Comparison of ENCODE assay signal across 12 mouse cellular contexts in the genomic region with DNA sequence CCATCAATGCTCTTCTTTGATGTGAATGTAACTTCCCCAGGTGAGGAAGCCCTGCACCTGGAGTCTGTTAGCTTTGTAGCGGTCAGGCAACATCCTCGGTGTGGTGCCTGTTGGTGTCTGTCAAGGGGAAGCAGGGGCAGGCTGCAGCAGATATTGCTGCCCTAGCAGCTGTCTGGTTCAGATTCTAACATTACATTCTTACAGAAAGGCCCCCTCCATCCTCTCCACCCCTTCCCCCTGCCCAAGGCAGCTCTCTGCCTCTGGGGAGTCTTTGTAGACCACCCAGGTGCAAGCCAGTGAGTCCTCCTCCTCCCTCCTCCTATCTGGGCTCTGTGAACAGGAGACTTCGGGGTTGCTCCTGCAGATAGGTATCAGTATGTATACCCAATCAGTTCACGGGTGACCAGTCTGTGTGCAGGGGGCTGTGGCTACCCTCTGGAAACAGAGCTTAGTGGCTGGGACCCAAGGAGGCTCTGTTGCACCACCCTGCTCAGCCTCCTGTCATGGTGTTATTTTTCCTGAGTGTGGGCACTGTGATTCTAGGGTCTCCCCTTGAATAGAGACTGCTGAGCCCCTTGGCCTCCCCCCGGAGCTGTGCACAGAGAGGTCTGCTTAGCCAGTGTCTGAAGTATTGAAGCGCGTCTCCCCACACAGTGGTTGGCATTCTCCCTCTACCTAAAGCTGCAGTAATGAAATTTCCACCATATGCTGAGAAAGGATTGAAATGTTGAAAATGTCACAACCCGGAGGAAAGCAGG.
DNase-seq lines count a peak whose midpoint lies in the region; ATAC-seq lines count a peak whose summit lies in the region.
"Had no signal": no experiment of that assay in that cellular context is flagged by ENCODE, and none has a peak within 500 bp of the region (broad histone marks: within the 10 kb centered on the region; RNA-seq: fewer than 3 reads in every experiment).

No protein-coding gene starts in this region.

- intact Hi-C loops in heart, postnatal 10 days (cut with DNase I), result no loop called here

- H3K9ac ChIP-seq in heart, embryonic 11.5 days (ENCODE audit: low read depth, low read length), result 0 out of 2 replicates have a peak overlapping the region, but pooled peaks have one; percentile 10
- H3K9ac ChIP-seq in heart, embryonic 12.5 days, result no peak overlapping the region
- H3K9ac ChIP-seq in neural tube, embryonic 15.5 days (replicated peaks), result peak overlapping the region; percentile 17; the same call in 1 of the 2 replicates
- H3K9ac ChIP-seq: lung, embryonic 15.5 days had no signal

- H3K9me3 ChIP-seq in heart, embryonic 11.5 days (replicated peaks; ENCODE audit: control insufficient read depth, low read length), result no peaks in the 10 kb centered on the region
- H3K9me3 ChIP-seq in heart, embryonic 12.5 days (replicated peaks), result no peaks in the 10 kb centered on the region
- H3K9me3 ChIP-seq in embryonic facial prominence, embryonic 10.5 days, result no peaks in the 10 kb centered on the region
- no peaks in the 10 kb centered on the region for H3K9me3 ChIP-seq in neural tube, embryonic 15.5 days (replicated peaks)
- H3K9me3 ChIP-seq: lung, embryonic 15.5 days had no signal

- H3K4me2 ChIP-seq in heart, embryonic 11.5 days, result no peak overlapping the region
- H3K4me2 ChIP-seq in heart, embryonic 12.5 days, result no peak overlapping the region
- no peak overlapping the region for H3K4me2 ChIP-seq in neural tube, embryonic 15.5 days
- H3K4me2 ChIP-seq: lung, embryonic 15.5 days had no signal

- no peaks in the 10 kb centered on the region for H3K36me3 ChIP-seq in heart, embryonic 11.5 days (ENCODE audit: control insufficient read depth, insufficient read depth, low read length)
- no peaks in the 10 kb centered on the region for H3K36me3 ChIP-seq in heart, embryonic 12.5 days
- no peaks in the 10 kb centered on the region for H3K36me3 ChIP-seq in embryonic facial prominence, embryonic 10.5 days (replicated peaks)
- no peaks in the 10 kb centered on the region for H3K36me3 ChIP-seq in neural tube, embryonic 15.5 days
- H3K36me3 ChIP-seq: lung, embryonic 15.5 days had no signal

- H3K27me3 ChIP-seq in heart, embryonic 11.5 days (ENCODE audit: control insufficient read depth, insufficient read depth, low read length), result no peaks in the 10 kb centered on the region
- H3K27me3 ChIP-seq in heart, embryonic 12.5 days (replicated peaks), result no peaks in the 10 kb centered on the region
- H3K27me3 ChIP-seq in embryonic facial prominence, embryonic 10.5 days (replicated peaks; ENCODE audit: low read depth, poor library complexity, severe bottlenecking), result peaks cover 8% of the 10 kb centered on the region; the same call in 1 of the 2 replicates
- H3K27me3 ChIP-seq in neural tube, embryonic 15.5 days (replicated peaks), result 0 out of 2 replicates have a peak, but pooled peaks cover 3% of the 10 kb centered on the region
- H3K27me3 ChIP-seq: lung, embryonic 15.5 days had no signal

- H3K4me1 ChIP-seq in heart, embryonic 11.5 days (ENCODE audit: control insufficient read depth, insufficient read depth, low read length), result peaks cover 26% of the 10 kb centered on the region
- peaks cover 57% of the 10 kb centered on the region for H3K4me1 ChIP-seq in heart, embryonic 12.5 days (replicated peaks)
- H3K4me1 ChIP-seq in embryonic facial prominence, embryonic 10.5 days, result peaks cover 77% of the 10 kb centered on the region
- peaks cover 36% of the 10 kb centered on the region for H3K4me1 ChIP-seq in neural tube, embryonic 15.5 days

- DNase-seq in embryonic facial prominence, embryonic 10.5 days (ENCODE audit: low spot score), result peak; percentile 63
- DNase-seq in forelimb bud, embryonic 11.5 days (ENCODE audit: low read depth, low spot score), result peak; percentile 42
- DNase-seq in right cerebral cortex, postnatal 10 days (ENCODE audit: low spot score in 2 of 2), result no peak
- DNase-seq in heart, postnatal 10 days, result no peak
- DNase-seq: cerebellum, adult 9-11 months; gastrocnemius, postnatal 36 days; kidney, adult 11 months; left cerebral cortex, postnatal 4 days had no signal

- no peak for ATAC-seq in heart, embryonic 11.5 days (replicated peaks; ENCODE audit: insufficient number of reproducible peaks, low FRiP score, low TSS enrichment)
- ATAC-seq in heart, embryonic 12.5 days (ENCODE audit: insufficient number of reproducible peaks, low FRiP score), result no peak
- no peak for ATAC-seq in neural tube, embryonic 15.5 days (ENCODE audit: low FRiP score)

- no peak overlapping the region for H3K4me3 ChIP-seq in heart, embryonic 11.5 days (ENCODE audit: low read depth, low read length)
- no peak overlapping the region for H3K4me3 ChIP-seq in heart, embryonic 12.5 days
- no peak overlapping the region for H3K4me3 ChIP-seq in embryonic facial prominence, embryonic 10.5 days
- H3K4me3 ChIP-seq in neural tube, embryonic 15.5 days (replicated peaks), result no peak overlapping the region
- H3K4me3 ChIP-seq: lung, embryonic 15.5 days had no signal

- H3K27ac ChIP-seq in heart, embryonic 11.5 days (ENCODE audit: low read depth, low read length), result no peak overlapping the region
- no peak overlapping the region for H3K27ac ChIP-seq in heart, embryonic 12.5 days (ENCODE audit: poor library complexity, severe bottlenecking)
- peak overlapping the region; percentile 68 for H3K27ac ChIP-seq in embryonic facial prominence, embryonic 10.5 days (replicated peaks)
- no peak overlapping the region for H3K27ac ChIP-seq in neural tube, embryonic 15.5 days (replicated peaks)
- H3K27ac ChIP-seq: lung, embryonic 15.5 days had no signal

- 56% methylated on average over 8 of the region's 8 CpGs for WGBS in heart, embryonic 11.5 days (ENCODE audit: insufficient replicate concordance)
- WGBS in heart, embryonic 12.5 days, result 52% methylated on average over 8 of the region's 8 CpGs
- WGBS in embryonic facial prominence, embryonic 10.5 days, result 48% methylated on average over 8 of the region's 8 CpGs
- 54% methylated on average over 8 of the region's 8 CpGs for WGBS in neural tube, embryonic 15.5 days

Comparison
In these comparisons a context has a peak if more than half of its experiments do, and no peak if none do; other contexts are left out.
1. DNase-seq: peak in embryonic facial prominence, embryonic 10.5 days (single experiment) and forelimb bud, embryonic 11.5 days (single experiment); none in right cerebral cortex, postnatal 10 days (0 of 2) and heart, postnatal 10 days (0 of 2).